Mouse (Mus musculus) mature B cell (primary cell): Measurements from ENCODE around the gene Tbxa2r.

ENCODE experiments used
- in situ Hi-C: fragments of 300-500 bp; cut with MboI; formaldehyde crosslinking; loops from 2 replicates; pipeline ENCODE4 v1.14.3; 2019

The Tbxa2r gene

DNA sequence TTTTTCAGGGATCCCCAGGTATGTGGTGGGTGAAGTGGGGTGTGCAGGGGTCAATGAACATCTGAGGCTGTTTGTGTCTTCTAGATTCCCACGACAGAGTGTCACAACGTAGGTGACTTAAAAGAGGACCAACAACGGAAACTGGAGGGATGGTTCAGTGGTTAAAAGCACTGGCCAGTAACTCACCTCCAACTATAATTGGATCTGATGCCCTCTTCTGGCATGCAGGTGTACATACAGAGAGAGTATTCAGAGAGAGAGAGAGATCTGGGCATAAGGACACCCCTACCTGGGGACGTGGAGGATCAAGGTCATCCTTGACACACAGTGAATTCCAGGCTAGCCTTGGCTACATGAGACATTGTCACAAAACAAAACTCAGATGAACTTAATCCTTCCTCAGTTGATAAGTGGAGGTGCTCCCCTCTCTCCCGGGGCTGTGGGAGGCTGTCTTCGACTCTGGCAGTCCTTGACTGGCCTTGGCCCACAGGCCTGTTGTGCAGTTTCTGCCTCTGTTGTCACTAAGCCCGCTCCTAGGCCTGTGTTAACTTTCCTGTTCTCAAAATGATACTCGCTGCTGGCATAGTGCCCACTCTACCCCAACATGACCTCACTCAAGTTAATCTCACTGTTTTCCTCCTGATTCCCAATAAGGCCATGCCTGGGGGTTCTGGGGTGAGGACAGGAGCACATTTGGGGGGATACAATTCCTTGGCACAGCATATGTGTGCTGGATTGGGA lies 16.1 kb downstream of the Tbxa2r start:
- in situ Hi-C loops: loop anchor here (10.0 kb wide), 1 partner anchor 50 kb away; the partner anchor contains the start of genes Pip5k1c and Tjp3

DNA sequence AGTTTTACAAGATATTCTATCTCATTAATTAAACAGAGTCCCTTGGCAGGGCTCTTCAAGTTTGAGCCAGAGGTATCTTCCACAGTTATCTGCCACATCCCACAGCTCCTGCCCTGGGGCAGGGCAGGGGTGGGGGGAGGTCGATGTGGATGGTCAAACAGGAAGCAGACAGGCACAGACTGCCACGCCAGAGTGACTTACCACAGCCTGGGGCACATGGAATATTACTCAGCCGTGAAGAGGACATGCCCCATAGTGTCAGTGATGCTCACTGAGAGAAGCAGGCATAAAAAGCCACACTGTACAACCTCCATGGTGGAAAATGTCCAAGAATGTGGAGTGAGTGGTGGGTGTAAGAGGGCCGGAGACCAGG lies 16.6 kb downstream of the Tbxa2r start:
- in situ Hi-C loops: loop anchor here (10.0 kb wide), 1 partner anchor 50 kb away; the partner anchor contains the start of genes Pip5k1c and Tjp3

DNA sequence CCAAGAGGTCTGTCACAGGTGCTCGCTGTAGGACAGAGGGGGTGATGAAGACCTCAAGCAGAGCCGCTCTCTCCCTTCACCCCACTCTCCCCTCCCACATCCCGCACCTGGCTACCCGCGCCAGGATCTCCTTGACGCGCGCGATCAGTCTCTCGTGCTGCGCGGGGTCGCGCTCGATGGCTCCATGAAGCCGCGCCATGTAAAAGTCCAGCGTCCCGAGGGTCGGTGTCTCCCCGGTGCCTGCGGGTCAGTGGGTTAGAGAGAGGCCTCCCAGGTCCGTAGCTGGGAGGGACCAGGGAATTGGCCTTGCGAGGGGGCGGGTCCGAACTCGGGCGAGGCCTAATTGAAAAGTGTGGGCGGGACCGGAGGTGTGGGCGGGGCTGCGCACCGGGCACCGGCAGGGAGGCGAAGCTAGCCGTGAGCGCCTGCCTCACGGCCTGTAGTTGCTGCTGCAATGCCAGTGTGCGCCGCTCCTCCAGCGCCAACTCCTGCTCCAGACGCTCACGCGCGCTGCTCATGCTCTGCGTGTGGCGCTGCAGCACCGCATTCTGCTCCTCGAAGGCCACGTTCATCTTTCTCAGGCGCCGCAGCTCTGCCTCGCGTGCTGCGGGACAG lies 18.0 kb downstream of the Tbxa2r start:
- in situ Hi-C loops: loop anchor here (10.0 kb wide), 1 partner anchor 52 kb away; the partner anchor contains the start of genes Pip5k1c and Tjp3

DNA sequence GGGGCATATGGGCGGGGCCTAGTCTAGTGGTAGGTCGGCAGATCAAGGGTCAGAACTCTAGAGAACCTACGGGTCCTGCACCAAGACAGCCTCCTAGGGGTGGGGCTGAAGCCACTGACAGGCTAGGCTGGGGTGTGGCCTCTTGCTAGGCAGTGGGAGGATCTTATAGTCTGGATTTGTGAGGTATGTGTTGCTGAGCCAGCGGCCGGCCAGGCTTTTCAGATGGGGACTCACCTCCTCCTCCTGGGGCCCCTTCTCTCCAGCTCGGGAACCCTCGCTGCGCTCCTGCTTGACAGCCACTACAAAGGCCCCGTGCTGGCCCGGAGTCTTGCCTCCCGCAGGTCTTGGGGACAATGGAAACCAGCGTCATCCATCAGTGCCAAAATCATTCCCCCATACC lies 20.6 kb downstream of the Tbxa2r start:
- in situ Hi-C loops: loop anchor here (10.0 kb wide), 1 partner anchor 54 kb away; the partner anchor contains the start of genes Pip5k1c and Tjp3

DNA sequence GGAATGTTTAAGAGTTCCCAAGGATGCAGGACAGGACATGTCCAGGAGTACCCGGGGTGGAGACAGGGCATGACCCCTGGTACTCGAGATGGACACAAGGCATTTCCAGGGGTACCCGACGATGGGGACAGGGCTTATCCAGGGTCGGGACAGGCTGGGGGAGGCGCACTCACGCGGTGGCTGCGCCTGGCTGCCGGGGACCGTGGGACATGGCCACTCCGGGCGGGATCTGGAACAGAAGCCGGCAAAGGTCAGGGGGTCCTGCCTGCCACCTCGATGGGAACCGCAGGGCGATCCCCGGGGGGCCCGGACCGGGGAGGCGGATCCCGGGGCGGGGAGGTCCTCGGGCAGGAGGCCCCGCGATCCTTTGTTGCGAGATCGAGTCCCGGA lies 21.4 kb downstream of the Tbxa2r start:
- in situ Hi-C loops: loop anchor here (10.0 kb wide), 1 partner anchor 55 kb away; the partner anchor contains the start of genes Pip5k1c and Tjp3

DNA sequence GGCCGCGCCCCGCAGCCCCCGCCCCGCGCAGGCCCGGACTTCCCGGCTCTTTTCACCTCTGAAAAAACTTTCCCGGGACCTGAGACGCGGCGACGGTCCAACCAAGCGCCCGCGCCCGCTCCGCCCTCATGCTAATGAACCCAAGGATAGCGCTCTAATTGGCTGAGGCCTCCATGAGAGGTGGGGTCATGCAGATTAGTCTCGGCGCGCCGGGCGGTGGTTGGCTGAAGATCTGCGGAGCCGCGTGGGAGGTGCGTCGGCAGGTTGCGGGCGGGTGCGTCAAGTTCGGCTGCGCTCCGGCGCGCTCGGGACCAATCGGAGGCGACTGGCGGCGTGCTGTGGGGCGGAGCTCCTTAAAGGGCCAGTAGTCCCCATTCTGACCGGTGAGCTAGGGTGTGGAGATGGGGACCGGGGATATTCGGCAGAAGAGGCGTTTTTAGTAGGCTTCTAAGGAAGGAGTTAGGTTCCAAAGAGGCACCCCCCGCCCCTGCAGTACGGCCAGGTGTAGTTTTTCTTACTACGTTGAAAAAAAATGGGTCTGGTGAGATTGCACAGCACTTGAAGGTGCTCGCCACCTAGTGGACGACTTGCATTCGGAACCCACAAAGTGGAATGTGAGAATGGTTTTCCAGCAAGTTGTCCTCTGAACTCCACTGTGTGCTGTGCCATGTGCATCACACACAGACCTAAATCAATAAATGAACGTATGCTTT lies 22.0 kb downstream of the Tbxa2r start, which contains the start of gene Hmg20b:
Gene Hmg20b, minus strand, starts transcription at position 130 of the 713 bp plus-strand sequence.
- in situ Hi-C loops: no loop called here

DNA sequence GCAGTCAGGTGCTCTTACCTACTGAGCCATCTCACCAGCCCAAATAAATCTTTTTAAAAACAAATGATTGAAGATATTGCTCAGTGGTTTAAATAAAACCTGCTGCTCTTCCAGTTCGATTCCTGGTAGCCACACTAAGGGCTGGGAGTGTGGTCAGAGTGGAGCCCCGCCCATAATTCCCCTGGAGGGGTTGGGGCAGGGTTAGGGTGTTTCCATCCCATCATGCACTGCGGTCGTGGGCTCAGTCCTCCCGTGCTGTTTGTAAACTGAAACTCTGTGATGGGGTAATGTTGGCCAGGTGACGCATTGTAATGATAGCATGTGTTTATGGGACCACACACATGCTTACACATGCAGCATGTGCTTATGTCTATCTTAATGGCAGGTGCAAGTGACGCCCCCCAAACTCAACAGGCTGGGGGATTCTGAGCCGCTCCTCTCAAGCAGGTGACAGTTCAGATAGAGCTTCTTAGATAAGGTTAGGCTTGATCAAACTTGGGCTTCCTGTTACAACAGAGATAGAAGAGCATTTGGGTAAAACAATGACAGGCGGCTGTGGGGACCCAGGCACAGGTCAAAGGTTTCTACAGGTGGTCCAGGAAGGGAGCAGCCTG lies 23.3 kb downstream of the Tbxa2r start:
- in situ Hi-C loops: no loop called here

DNA sequence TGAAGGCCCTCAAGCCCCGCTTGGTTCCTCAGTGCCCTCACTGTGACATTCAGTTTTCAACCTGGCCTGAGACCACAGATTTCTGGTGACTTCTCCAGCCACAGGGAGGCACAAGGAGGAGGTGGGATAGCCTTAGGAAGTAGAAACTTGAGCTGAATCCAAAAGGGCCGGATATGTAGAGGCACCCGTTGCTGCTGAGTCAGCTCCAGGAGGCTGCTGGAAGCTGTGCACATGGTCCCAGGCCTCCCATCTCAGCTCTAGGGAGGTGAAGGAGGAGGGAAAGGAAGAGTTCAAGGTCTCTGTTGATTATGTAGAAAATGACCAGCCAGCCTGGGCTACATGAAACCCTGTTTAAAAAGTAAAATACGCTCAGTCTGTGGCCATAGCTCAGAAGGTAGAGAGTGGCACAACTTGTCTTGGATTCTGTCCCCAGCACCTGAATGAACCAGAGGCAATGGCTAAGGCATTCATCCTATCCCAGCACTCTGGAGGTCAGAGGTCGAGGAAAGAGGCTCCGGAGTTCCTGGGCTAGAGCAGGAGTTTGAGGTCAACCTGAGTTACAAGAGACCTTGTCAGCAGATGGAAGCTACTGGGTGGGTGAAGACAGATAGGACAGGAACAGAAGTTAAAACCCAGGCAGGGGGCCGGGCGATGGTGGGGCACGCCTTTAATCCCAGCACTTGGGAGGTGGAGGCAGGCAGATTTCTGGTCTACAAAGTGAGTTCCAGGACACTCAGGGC lies 26.4 kb downstream of the Tbxa2r start:
- in situ Hi-C loops: no loop called here

DNA sequence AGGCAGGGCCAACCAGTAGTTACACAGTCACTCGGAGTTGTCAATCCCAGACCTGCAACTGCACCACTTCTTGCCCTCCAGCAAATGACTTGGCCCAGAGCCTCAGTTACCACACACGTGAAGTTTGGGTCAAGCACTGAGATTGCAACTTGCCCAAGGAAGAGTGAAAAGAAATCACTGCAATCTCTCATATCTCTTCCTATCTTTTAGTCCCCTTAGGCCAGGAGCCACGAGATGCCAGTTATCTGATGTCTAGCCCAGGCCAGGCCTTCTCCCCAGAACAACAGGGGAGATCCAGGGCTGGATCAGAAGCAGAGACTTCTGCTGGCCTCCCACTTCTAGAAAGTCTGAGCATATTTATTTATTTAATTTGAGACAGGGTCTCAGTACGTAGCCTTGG lies 27.0 kb downstream of the Tbxa2r start:
- in situ Hi-C loops: no loop called here

DNA sequence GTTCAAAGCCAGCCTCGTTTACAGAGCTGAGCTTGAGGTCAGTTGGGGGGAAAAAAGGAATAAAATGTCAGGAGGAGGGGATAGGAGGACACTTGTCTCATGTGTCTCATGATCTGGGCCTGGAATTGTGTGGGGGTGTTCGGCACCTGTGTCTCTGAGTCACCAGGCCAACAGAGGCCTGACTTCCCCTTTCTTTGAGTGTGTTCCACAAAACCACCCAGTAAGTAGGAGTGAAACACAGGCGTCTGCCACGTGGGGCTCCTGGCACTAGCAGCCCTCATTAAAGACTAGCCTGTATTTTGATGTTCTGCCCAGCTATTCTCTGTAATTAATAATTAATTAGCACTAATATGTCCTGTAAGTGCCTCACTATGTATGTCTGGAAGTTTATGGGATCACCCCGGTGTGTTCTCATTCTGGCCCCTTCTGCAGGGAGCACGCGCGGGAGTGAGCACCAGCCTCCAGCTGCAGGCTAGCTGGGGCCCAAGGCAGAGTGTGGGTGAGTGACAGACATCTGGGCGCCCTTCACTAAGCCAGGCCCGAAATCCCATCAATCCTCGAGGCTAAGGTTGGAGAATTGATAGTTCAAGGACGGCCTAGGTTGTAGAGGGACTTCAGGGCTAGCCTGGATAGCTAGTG lies 27.9 kb downstream of the Tbxa2r start:
- in situ Hi-C loops: no loop called here

DNA sequence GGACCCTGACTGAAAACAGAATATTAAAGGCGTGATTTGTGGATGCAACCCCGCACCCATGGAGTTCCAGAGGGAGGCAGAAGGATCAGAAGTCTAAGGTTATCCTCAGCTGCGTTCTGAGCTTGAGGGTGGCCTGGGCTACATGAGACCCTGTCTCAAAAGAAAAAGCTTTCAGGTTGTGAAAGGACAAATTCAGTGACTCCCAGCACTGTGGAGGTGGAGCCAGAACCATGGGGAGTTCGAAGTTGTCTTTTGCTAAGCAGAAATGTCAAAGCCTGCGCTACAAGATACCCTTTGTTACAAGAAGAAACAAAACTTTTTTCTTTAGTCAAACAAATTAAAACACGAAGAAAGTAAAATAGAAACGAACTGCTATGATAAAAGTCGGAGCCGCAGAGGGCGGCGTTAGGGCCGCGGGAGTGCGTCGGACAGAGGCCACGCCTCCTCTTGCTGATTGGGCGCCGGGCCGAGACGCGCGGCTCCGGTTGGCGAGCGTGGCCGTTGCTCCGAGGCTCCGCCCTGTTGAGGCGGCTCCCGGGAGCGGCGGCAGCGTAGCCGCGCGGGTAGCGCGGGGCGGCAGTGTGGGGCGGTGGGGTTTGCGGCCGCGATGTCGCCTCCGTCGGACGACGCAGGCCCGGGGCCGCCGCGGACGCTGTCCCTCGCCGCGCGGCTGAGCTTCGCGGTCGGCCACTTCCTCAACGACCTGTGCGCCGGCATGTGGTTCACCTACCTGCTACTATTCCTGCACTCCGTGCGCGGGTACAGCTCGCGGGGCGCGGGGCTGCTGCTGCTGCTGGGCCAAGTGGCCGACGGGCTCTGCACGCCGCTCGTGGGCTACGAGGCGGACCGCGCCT lies 28.7 kb downstream of the Tbxa2r start, which contains the start of gene Mfsd12:
Gene Mfsd12, plus strand, starts transcription at position 501 of the 854 bp plus-strand sequence.
- in situ Hi-C loops: no loop called here

DNA sequence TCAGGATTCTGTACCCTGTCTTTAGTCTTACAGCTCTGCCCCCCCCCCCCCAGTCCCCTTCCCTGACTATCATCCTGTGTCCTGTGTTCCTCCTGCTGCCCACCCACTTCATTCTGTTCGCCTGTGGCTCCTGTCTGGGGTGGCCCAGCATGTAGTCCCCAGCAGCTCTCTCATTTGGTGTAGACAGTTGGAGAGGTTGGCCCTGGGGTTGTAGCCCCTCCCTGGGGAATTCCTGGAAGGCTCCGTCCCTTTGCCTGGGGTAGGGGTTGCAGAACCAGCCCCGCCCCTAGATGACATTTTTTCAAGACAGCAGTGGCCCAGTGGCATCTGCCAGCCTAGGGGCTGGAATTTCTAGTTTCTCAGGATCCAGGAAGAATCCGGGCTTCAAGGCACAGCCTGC lies 29.7 kb downstream of the Tbxa2r start:
- in situ Hi-C loops: no loop called here

DNA sequence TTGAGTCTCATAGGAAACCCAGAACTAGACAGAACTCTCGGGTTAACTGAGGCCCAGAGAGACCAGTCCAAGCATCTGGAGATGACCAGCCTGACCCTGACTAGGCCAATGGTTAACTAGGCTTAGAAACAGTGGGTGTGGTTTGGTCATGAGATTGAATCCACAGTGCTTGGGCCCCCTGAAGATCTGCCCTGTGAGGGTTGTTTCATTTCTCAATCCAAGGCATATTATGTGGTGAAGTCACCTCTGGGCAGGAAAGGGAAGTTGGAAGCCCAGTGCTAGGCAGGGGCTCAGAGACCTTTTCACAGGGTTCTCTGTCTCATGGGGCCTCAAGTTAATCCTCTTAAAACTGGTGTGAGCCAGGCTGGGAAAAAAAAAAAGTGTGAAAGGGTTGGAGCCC lies 30.3 kb downstream of the Tbxa2r start:
- in situ Hi-C loops: no loop called here

DNA sequence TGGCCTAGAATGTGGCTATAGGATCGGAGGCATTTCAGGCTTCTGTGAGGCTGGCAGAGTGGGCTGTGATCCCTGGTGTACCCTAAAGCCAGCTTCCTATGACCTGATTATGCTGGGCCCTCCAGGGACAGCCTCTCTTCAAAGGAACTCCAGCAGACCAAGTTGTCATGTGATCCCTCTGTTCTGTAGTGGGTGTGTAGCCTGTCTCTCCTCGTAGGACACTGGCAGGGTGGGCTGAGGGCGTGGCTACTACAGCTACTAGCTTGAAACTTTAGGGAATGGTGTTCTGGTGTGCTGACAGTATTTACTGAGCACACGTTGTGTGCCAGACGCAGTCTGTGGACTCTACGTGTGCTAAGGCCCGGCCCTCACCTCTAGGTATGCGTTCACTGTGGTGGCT lies 32.2 kb downstream of the Tbxa2r start:
- in situ Hi-C loops: no loop called here

DNA sequence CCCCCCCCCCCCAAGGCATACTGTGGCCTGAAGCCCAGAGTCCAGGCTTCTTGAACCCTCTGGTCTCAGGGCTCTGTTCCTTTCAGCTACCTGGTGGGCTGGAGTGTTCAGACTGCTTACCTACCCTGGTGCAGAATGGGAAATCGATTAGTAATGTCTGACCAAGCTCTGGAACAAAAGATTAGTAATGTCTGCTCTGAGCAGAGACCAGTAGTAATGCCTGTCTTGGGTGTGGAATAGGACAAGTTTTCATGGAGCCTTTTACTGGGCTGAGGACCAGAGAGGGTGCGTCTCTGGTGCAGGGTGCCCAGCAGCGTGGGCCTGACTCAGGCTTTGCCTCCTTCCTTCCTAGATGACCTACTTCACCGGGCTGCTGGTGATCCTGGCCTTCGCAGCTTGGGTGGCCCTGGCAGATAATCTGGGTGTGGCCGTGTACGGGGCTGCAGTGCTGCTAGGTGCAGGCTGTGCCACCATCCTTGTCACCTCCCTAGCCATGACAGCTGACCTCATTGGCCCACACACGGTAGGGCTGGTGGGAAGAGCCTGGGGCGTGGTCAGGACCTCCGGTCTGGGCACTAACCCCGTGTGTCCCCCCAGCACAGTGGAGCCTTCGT lies 33.9 kb downstream of the Tbxa2r start:
- in situ Hi-C loops: no loop called here

DNA sequence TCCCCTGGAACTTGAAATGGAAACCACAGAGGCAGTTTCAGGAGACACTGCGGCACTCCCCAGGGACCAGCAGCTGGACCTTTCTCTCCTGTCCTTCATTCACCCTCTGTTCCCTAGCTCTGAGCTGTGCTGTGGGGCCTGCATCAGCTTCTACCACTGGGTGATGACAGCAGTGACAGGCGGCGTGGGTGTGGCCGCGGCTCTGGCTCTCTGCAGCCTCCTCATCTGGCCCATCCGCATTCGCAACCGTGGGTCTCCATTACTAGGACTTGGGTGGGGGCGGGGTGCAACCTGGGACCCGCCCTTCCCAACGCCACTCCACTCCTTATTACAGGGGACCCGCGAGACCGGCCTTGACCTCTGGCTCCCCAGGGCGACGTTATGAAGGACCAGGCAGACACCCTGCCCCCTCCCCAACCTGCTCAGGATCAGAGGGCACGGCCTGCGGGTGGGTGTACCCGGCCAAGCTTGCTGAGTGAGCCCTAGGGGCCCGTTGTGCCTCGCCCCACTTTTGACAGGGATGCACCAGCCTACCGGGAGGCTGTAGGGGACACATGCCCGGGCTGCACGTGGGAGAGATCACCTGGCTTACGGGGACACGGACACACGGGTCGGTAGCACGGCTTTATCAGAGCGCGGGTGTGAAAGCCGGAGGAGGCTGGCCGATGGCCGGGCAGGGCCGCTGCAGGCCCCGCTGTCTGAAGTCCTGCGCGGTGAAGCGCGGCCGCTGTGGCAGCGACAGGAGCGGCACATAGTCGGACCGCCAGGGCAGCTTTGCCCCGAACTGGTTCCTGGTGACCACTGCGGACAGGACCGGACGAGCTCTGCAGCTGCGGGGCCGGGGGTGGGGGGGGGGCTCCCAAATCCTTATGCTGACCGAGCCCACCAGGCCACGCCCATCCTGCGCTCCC lies 35.2 kb downstream of the Tbxa2r start:
- in situ Hi-C loops: no loop called here

DNA sequence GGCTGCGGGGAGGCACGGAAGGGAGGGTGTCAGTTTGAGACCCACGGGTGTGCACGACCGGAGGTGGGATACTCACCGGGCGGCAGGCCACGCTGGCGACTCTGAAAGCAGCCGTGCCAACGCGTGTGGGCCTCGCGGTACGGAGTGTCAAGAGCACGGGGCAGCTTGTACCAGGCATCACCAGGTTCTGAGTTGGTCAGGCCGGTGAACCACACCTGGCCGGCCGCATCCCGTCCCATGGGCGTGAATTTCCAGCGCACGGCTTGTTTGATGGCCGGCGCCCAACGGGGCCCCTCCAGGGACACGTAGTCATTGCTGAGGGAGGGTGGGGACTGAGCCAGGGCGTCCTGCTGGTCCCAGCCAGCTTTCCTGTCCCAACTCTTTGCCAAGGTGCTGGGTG lies 36.1 kb downstream of the Tbxa2r start:
- in situ Hi-C loops: no loop called here

DNA sequence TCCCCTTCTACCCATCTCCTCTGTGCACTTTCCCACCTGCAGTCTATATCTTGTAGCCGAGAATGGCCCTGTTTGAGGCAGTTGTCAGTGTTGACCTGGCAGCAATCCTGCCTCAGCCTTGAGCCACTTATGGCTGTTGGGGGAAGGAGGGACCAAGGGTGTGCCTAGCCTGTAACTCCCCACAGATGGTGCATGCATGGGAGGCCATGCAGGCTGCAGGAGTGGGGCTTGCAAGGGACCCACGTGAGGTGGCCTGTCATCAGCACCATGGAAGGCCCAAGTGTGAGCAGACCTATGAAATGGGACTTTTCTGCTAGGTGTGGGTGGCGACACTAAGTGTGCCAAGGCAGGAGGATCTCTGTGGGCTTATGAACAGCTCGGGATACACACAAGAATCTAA lies 36.5 kb downstream of the Tbxa2r start:
- in situ Hi-C loops: no loop called here
